Mouse (Mus musculus) CH12F3 (cell line): ENCODE results near the gene Trim69.

Experiments used
- in situ Hi-C: fragments of 300-500 bp; cut with MboI; formaldehyde crosslinking; loops from 2 replicates; pipeline ENCODE4 v1.14.3; 2020; ENCODE audit warnings: low sequenced_read_pairs

The Trim69 gene

DNA sequence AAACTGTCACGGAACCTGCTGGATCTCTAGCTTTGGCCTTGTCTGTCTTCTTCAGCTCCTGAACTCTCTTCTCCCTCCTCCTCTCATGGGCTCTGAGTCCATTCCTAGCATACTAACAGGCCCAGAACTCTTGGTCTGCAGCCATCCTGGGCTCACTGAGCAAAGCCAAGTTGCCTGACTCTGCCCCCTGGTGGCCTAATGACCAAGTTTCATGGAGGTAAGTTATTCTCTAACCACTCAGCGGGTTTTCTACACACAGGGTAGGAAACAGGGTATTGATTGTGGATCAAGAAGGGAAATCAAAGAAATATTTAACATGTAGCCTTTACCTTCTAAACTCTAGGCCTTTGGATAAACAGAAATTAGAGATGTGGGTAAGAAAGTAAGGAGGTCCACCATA lies at the start of gene Trim69:
Gene Trim69, plus strand, starts transcription at position 21 of the 400 bp plus-strand sequence.
- in situ Hi-C loops: no loop called here

DNA sequence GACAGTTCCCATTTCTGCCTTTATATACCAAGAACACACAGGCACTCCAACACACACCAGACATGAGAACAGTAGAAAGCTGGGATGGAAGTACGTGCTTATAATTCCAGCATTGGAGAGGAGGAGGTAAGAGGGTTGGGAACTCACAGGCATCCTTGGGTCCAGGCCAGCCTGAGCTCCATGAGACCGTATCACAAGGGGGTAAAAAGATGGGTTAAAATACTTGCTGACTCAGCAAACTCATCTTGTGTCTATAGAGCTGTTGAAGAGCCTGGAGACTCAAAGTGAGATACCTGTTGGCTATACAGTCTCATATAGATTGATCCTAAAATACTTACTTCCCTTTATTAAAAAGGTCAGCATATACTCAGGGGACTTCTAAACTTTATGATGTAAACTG lies 43.6 kb upstream of the Trim69 start:
- in situ Hi-C loops: no loop called here

DNA sequence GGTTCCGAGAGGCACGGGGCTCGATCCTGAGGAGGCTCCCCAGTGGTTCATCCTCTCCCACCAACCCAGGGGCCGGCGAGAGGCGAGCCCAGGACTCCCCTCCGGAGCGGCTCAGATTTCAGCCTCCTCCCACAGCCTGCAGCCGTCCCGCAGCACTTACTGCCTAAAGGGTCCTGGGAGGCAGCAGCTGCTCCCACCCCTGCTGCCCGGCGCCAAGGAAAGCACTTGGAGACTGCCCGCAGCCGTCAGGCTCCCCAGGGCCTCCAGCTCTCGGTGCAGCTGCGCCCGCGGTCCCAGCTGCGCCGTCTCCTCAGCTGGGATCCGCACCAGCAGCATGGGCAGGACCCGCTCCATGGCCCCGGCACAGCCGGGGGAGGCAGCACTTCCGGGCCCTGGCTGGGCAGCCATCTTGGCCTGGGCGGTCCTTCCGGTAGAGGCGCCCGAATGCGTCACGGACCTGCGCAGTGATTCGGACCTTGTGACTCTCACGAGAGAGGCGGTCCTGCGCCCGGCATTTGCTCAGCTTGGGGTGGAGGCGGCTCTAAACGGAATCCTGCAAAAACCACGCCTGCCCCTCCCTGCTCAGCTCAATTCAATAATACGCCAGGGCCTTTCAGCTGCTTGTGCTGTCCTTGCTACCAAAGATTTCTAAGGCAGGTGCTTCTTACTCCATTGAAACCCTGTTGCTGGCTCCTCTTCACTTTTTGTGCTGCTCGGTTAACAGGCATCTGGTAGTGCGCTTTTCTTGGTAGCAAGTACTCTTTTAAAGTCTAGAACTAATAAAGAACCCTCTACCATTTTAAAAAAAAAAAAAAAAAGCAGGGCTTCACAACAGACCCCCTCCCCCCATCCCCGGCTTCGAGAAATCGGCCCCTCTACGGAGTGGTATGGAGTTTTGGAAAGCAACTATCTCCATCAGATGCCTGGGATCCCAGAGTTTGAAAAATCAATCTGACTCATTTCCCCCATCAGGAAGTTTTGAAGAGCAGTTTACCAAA lies 42.2 kb upstream of the Trim69 start, which contains the start of gene Spg11:
Gene Spg11, minus strand, starts transcription at position 426 of the 998 bp plus-strand sequence.
- in situ Hi-C loops: no loop called here

DNA sequence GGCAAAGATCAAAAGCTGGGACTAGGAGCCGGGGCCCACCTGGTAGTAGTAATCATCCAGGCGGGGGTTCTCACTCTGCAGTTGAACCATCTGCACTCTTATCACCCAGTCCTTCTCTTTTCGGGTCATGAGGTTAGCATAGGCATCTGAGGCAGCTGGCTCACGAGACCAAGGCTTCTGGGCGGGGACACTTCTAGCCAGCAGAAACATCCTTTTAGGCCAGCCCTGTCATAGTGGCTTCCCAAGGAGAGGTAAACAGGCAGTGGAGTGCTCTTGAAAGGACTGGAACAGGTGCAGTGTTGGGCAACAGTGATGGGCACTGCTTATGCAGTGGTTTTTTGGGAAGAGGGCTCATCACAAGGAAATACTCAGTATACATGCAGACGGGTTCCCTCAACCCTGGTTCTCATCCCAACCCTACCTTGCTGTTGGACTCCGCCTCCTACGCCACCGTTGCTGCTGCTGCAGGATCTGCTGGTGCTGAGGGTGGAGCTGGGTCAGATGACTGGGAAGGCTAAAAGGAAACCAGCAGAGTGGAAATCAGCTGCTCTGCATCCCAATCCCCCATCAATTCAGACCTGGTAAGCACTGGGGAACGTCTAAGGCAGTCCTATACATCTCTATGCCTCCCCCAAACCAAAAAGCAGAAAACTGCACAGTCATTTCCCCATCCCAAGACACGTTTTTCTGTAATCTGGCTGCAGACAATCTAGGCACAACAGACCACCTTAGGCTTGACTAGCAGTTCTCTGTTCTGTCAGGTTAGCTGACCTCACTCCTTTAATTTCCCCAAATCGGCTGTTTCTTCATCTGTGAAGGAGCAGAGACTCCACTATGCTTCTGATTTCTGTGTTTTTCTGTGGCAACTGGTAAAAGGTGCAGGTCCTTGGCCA lies 34.6 kb upstream of the Trim69 start:
- in situ Hi-C loops: no loop called here

DNA sequence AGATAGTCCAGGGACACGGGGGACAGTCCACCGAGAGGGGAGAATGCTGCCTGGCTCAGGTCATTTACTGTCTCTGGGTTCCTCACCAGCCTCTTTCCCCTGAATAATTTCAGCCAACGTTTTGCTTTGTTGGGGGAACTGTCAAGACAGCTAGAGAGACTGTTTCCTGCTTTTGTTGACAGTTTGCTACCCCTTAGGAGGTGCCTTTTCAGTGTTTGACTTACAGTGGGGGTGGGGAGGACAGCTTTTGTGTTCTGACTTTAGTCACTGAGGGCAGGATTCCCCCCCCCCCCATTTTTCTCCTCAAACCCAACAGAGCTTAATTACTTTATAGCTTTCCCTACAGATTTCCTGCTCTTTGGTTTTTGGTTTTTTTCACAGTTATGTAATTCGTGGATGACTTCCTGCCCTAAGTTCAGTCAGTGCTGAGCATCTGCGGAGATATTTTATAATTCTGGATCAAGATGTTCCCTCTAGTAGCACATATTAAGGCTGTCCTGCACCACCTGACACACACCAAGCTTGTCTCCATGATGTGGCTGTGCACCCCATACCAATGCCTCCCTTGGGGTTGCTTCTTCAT lies 33.6 kb upstream of the Trim69 start:
- in situ Hi-C loops: no loop called here

DNA sequence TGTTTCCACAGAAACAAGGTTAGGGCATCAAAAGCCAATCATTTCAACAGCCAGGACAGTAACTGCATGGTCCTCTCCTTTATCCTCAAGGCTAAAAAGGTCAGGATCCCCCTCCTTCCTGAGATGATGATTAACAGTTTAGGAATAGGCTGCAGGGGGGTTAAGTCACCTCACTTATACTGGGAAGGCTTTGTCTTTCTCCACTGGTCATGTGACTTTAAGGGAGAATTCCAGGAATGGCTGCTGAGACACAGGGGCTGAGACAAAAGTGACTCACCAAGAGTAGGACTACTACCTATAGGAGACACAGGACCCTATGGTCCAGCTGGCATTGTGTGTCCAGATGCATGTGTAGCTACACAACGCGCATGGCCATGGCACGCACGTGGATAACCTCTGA lies 32.9 kb upstream of the Trim69 start:
- in situ Hi-C loops: no loop called here

DNA sequence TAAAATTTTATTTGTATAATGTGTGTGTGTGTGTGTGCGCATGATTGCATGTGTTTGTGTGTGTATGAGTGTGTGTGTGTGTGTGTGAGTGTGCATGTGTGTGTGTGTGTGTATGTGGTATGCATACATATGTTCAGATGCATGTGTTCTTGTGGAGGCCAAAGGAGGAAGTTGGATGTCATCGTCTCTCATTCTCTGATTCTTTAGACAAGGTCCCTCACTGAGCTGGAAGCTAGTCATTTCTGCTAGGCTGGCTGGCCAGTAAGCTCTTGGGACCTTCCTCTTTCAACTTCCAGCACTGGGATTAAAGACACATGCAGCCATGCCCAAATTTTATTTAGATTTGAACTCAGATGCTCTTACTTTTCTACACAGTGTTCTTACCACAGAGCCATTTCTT lies 28.4 kb upstream of the Trim69 start:
- in situ Hi-C loops: no loop called here

DNA sequence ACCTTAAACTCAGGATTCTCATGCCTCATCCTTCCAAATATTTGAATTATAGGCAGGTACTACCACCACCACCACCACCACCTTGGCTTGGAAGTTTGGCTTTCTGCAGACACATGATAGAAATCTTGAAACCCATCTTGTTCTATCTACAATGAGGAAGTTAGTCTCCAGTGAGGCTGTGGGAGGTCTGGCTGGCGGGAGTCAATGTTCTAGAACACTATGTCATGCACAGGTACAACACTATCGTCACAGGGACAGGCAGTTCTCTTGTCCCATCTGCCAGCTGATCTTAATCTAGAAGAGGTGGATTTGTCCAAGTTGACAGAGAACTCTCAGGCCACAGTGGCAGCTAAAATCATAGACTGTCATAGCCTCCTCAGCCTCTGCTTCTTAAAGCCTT lies 27.9 kb upstream of the Trim69 start:
- in situ Hi-C loops: no loop called here

DNA sequence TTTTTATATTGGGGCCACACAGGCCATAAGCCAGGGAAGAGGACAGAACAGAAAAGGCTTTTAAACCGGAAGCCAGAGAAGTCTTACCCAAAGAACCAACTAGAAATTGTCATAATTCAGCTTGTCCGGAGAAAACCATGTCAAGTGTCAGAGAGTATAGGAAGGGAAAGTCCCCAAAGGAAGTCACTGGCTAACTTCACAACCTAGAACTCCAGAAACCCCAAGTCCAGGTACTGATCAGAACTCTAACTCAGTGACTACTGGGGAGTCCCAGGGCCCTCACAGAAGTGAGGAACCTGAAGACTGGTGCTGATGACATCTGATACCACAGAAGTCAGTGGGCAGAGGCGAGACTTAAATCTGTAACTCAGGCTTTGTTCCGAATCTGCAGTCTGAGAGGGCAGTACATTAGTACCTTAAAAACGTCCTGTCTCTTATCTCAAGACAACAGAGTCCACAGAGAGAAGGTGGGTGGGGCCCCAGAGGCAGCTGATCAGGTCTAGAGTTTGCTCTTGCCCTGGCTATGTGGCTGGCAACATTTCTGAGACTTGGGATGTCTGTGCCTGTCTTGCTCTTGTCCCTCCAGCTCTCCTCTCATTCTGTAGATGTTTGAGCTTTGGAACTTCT lies 22.5 kb upstream of the Trim69 start:
- in situ Hi-C loops: no loop called here

DNA sequence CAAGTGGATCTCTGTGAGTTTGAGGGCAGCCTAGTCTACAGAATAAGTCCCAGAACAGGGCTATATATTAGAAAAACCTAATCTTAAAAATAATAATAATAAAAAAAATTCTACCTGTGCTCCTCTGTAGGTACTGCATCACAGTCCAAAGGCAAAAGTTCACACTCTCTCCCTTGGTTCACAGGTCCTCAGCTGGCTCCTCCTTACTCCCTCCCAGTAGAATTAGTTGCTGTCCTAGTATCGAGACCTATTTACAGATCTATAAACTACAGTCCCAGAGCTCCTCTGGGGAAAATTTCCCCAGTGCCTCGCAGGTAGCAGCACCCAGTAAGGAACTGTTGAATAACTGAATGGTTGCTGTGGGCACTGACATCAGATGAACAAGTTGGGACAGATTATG lies 19.7 kb upstream of the Trim69 start:
- in situ Hi-C loops: no loop called here

DNA sequence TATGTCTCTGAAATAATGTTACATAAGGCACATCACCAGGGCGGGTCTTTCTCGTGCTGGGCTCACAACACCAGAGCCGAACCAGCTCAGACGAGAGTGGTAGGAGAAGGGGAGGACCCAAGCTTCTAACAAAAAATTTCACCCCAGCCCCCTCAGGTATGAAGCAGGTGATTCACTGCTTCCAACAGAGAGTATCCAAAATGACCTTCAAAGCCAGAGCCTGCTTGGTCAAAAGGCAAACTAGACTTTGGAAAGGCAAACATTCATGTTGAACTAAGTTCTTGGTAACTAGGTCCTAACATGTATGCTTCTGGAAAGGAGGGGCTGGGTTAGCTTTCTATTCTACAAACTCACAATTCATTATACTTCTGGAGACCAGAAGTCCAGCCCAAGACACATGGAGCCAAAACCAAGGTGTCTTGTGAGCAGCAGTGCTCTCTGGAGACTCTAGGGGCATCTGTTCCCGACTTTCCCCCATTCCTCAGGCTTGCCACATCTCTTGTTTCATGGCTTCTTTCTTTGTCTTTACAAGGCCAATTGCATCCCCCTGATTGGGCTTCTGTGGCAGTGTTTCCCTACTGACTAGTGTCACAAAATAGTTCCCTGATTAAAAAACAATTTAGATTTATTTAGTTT lies 19.1 kb upstream of the Trim69 start:
- in situ Hi-C loops: no loop called here

DNA sequence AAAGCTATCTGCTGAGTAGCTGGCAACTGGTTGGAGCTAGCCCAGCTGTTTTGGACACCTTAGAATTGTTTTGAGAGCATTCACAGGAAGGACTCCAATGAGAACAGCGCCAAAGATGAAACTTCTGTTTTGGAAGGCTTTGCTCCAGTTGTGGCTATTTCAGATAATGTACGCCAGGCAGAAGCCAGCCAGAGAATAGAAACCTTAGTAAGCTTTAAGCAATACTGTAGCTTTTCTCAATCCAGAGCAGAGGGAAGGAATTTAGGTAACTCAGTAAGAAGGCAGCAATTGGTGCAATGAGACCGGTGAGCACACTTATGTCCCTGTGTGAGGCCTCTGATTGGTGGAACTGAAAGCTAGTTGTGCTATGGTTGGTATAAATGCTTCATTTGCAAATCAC lies 17.4 kb upstream of the Trim69 start:
- in situ Hi-C loops: no loop called here

DNA sequence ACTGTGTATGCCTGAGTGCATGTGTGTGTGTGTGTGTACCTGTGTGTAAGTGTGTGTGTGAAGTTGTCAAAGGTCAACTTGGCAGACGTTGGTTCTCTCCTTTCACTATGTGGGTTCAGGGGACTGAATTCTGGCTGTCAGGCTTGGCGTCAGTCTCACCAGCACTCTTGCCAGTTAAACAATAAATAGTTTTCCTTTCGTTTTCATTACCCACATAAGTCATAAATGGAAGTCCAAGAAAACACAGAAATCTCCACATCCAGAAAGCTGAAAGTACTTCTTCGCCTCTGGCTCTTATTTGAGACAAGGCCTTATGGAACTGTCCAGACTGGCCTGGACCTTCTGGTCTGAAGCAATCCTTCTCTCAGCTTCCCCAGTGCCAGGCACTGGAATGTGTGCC lies 14.7 kb upstream of the Trim69 start:
- in situ Hi-C loops: no loop called here

DNA sequence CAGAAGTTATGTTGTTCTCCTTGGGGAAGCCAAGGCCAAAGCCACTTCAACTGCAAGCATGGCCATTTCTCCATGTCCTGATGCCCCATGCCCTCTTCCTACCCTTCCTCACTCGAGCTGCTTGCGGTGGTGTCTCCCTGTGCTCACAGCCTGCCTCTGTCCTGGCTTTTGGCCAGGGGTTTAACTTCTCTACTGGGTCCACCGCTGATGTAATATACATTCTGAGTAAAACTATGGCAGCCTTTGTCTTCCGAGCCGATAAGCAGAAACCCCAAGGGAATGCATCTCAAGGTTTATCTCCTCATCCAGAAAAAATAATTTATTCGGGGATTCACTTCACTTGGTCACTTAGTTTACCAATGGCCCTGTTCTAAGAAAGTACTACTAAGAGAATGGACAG lies 13.8 kb upstream of the Trim69 start:
- in situ Hi-C loops: no loop called here

DNA sequence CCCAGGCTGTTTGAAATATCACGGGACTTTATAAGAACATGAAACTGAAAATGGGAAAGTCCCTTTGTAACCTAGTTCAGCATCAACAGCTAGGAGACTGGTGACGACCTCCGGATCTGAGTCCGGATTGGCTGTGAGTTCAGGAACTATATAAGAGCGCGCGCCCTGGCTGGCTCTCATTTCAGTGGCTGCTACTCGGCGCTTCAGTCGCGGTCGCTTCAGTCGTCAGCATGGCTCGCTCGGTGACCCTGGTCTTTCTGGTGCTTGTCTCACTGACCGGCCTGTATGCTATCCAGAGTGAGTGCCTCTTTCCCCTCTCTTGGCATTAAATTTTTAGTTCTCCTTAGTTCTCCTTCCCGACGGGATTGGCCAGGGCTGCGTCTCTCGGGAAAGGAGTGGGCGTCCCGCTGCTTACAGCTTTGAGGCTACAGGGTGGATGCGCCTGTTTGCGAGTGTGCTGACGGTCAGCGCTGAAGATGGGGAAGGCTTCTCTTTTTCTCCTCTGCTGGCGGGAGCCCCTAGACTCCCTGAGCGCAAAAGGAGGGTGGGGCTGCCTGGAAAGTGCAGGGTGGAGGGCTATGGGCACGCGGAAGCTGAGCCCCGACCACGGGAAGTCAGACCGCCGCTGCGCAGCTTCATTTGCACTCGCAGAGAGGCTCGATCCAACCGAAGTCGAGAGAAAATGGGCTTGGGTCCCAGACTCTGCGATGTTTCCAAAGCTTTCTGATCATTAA lies 12.8 kb upstream of the Trim69 start, which contains the start of gene B2m:
Gene B2m, plus strand, starts transcription at position 179 of the 734 bp plus-strand sequence.
- in situ Hi-C loops: no loop called here

DNA sequence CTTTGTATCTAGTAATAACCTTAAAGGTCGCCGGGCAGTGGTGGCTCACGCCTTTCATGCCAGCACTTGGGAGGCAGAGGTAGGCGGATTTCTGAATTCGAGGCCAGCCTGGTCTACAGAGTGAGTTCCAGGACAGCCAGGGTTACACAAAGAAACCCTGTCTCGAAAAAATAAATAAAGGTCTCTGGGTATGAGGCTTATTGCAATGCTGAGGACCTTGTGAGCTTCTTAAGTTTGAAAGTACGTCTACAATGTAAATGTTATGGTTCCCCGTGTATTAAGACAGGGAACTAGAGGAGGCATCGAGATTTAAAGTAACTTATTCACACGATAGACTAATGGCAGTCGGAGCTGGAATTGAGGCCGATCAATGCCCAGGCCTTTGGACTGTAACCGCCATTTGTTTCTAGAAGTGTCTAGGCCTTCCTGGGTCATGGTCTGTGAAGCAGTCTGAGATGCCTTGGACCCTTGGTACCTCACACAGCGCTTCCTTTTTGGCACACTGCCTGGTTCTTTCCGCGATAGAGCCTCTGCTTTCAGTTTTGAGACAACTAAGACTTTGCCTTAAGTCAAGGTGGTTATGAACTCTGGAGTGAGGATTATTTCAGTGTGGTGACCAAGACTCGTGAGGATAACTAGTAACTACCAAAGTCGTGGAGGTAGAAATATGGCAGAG lies 12.1 kb upstream of the Trim69 start:
- in situ Hi-C loops: no loop called here

DNA sequence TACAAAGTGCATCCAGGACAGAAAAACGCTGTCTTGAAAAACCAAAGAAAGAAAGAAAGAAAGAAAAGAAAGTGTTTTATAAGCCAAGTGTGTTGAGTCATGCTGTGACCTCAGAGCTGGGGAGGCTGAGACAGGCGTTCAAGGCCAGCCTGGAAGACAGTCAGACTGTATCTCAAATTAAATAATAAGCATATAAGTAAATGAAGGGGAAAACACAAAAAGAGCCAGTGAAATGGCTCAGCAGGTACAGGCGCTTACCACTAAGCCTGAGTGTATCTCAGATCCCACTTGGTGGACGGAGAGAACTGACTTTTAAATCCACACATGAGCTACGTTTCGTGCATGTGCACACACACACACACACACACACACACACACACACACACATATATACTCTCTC lies 11.2 kb upstream of the Trim69 start:
- in situ Hi-C loops: no loop called here

DNA sequence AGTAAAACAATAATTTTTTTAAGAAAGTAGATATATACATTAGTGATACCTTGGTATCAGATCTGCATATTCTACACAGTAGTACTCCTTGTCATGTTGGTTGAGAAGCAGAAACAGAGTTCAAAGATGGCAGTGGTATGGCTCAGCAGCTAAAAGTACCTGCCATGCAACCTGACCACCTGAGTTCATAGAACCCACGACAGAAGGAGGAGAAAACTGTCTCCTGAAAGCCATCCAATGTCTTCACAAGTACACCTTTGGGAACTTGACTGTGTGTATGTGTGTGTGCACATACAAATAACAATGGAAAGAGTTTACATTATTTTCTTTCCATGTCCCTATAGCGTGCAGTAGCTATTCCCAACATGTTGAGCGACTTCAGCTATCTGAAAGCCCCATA lies 10.8 kb upstream of the Trim69 start:
- in situ Hi-C loops: no loop called here

DNA sequence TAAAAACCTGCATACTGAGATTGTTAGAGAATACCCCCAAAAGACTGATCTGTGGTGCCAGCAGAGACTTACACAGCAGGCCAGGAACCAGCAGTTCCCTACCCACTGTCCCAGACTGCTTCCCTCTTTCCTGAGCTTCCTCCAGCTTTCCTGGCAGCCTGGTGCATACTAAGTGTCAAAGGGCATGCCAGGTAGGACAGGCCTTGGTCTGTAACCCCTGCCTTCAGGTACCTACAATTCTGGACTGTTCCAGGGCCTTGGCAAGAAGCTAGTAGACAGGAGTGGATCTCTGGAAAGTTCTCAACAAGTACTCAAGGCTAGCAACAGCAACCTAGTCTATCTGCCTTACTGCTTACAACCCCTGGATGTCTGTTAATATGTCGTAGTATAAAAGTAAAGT lies 9.3 kb upstream of the Trim69 start:
- in situ Hi-C loops: no loop called here
